Mouse (Mus musculus): ENCODE measurements around the gene Pole2.
"Not testable (repeated sequence)": the region's sequence is repeated elsewhere in the genome, so short reads cannot be mapped to it uniquely, and the experiment has no call there.

GRCm38 (mm10) chr12:69163586-69163985, 64.4 kb downstream of the Pole2 start:
- not testable (repeated sequence) for TF ChIP-seq GATA1 (IDR thresholded peaks at IDR 0.05; ENCODE audit: borderline replicate concordance, low read length); FLI1 (IDR thresholded peaks at IDR 0.05; ENCODE audit: low read length)
